Mouse (Mus musculus) mouse embryonic stem cell (cell line): ENCODE measurements around the gene Olfr653.

ENCODE experiments used
- in situ Hi-C, 2 experiments: fragments of 300-500 bp; cut with MboI; formaldehyde crosslinking; loops; 1 replicate in 1 of 2; 3 replicates in 1 of 2; pipeline ENCODE4 v1.14.3; 2019 to 2020; ENCODE audit warnings: low sequenced_read_pairs in 2 of 2, low pct_unique_long_range_greater_than_20kb in 1 of 2, mixed read lengths in 1 of 2; ENCODE audit not compliant: unreplicated experiment in 1 of 2

The Olfr653 gene

DNA sequence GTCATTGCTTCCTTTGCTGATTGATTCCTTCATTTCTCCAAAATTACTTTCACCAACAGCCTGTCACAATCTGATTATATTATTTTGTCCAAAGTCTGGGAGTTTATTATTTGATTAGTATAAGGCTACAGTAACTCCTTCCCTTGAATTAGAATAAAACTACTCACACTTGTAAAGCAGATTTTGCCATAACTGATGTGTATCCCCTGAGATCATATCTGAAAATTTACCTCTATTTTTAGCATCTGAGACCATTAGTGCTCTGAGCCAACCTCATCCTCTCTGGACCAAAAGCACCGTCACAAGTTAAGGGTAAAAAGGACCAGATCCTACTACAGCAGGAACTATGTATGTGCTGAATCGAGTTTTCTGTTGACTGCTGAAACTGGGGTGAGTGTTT is at the start of gene Olfr653:
TSS of gene Olfr653 (plus strand) at position 301 of the 400 bp plus-strand sequence.
- in situ Hi-C loops: no loop called here

DNA sequence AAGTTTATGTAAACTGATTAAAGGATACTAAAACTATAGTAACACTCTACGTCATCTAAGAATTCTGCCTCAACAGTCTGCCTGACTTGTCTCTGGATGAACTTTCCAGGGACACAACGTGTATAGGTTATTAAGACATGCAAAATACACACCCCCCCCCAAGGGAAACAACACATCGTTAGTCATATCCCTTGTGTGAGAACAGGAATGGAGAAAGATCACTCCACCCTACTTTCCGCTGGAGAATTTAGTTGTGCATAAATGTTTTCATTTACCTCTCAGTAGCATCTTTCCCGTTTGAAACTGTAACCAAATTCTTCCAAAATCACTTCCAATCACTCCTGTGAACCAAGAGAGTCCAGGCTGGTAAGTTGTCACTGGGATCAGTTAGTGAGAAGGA is 27.3 kb upstream of the Olfr653 start, which contains the start of gene Olfr651:
TSS of gene Olfr651 (plus strand) at position 301 of the 400 bp plus-strand sequence.
- in situ Hi-C loops: no loop called here

DNA sequence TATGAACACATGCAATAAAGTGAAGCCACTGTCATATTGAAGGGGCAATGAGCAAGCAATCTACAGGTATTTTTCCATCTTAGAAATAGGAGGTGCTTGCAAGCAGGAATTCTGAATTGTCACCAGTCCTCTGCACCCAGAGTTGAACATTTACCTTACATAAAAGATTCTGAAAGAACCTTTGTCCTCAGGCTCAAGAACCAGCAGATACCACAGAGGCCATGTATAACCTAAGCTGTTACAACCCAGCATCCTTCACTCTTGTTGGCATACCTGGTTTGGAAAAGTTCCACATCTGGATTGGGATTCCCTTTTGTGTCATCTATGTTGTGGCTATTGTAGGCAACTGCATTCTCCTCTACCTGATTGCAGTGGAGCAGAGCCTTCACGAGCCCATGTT is 24.4 kb upstream of the Olfr653 start:
- in situ Hi-C loops: no loop called here

DNA sequence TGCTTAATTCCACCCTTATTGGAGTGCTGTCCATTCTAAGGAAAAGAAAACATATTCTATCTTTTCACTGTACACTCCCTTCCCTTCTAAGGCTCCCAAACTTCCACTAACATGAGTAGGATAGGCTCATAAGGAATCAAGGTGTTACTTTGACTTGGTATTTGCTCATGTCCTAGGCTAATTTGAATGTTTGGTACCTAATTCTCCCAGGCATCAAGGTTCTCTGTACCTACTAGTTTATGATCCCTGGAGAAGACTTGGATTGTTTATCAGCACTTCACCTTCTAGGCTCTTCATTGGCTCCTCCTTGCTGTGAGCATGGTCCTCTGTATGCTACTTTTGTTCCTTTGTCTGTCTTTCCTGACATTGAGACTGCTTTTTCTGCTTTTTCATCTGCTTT is 16.5 kb upstream of the Olfr653 start, which contains the start of gene Olfr652:
TSS of gene Olfr652 (plus strand) at position 301 of the 400 bp plus-strand sequence.
- in situ Hi-C loops: no loop called here

DNA sequence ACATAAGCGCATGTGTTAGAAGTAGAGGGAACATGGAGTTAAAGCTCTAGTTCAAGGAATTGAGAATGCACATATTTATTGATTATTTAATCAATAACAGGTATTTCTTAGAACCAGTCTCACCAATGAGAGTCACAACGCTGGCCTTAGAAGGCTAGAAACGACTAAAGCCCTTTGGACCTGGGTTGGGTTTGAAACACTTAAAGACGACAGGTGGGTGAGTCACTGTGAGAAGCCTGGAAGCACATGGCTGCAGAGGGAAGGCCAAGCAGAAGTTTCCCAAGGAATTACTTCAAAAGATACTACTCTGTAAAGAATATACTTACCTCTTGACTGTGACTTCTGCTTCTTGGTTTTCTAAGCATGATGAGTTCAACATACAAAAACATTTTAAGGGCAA is 3.7 kb downstream of the Olfr653 start:
- in situ Hi-C loops: no loop called here

DNA sequence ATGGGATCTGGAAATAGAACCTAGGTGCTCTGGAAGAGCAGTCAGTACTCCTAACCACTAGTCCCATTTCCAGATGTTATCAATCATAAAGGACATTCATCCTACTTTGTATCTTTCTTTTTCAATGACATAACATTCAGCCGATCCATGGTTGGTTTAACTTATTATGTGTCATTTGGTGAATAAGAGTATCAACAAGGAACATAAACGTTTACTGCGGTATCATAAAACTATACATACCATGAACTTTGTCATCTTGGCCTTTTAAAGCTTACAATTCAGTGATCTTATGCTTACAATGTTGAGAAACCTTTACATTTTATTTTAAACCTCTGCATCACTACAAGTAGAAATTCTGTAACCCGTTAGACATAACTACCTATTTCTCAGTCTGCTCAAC is 4.3 kb downstream of the Olfr653 start:
- in situ Hi-C loops: no loop called here

DNA sequence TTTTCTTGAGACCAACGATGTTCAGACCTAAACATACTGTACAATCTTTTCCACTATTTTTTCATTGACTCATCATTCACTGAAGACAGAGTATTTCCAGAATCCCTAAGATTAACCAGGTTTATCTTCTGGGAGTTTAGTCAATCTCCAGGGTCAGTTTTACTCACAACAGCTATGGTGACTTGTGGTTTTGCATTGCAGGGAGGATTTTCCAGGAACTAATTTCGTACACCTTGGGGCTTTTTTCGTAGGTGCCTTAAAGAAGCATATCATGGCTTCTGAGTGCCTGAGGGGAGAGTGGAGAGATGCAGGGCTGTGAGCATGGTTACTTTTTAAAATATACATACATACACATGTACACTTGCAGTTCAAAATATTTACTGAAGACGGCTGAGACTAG is 9.6 kb downstream of the Olfr653 start, which contains the start of gene Olfr654:
TSS of gene Olfr654 (plus strand) at position 301 of the 400 bp plus-strand sequence.
- in situ Hi-C loops: no loop called here

DNA sequence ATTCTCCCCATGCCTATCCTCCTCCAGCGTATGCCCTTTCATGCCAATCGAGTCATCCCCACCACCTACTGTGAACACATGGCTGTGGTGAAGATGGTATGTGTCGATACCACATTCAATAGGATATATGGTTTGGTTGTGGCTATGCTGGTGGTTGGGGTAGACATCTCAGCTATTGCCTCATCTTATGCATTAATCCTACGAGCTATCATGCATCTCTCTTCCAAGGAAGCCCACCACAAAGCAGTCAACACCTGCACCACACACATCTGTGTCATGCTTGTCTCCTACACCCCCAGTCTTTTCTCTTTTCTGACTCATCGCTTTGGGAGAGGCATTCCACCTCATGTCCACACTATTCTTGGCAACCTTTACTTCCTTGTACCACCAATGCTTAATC is 11.2 kb downstream of the Olfr653 start:
- in situ Hi-C loops: no loop called here

DNA sequence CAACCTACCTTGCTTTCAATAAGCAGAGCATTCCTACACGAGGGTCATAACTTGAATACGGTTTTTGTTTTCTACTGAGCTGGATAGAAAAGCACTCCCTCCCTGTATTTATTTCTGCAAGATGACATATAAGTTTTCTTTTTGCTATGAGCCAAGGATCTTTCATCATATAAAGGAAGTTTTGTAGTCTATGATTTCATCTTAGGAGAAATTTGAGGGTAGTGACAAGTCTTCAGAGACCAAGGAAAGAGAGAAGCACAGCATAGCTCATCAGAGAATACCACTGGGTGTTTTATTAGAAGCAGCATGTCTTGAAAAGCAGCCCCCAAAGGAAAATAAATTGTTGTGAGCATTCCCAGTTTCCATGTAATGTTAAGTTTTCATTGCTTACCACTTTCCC is 24.6 kb downstream of the Olfr653 start, which contains the start of gene Olfr655:
TSS of gene Olfr655 (minus strand) at position 101 of the 400 bp plus-strand sequence.
- in situ Hi-C loops: loop anchor here in 1 of 2 experiments (25.0 kb wide), 1 partner anchor 414 kb away; the partner anchor contains the start of genes Olfr648 and Olfr649

DNA sequence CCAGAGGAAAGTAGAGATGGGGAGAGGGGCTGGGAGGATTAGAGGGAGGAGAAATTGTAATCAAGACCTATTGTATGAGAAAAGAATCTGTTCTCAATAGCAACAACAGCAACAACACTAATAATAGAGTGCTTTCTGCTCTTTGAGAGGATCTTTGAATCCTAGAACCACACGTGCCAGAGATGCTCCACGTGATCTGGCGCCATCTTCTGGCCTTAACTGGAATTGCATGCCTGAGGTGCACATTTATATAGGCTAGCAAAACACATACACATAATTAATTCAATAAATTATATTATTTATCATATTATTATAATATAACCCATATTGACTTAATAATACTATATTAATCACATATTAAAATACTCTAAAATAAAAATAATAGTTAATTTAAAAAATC is 26.1 kb downstream of the Olfr653 start:
- in situ Hi-C loops: loop anchor here in 1 of 2 experiments (25.0 kb wide), 1 partner anchor 416 kb away; the partner anchor contains the start of genes Olfr648 and Olfr649

DNA sequence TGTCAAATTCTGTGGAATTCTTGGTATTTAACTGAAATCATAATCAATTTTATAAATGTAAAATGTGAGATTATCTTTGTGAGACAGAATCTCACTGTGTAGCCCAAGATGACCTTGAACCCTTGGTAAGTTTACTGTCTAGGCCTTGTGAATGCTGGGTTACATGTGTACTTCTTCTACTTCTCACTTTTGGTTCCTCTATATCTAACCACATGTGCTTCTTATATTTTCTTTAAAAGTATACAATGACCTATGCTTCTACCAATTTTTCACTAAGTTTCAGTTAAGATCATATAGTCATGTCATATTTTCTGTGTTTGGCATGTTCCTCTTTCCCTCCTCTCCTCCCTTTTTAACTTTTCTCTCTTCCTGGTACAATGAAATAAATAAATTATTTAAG is 27.6 kb downstream of the Olfr653 start:
- in situ Hi-C loops: loop anchor here in 1 of 2 experiments (25.0 kb wide), 1 partner anchor 417 kb away; the partner anchor contains the start of genes Olfr648 and Olfr649

DNA sequence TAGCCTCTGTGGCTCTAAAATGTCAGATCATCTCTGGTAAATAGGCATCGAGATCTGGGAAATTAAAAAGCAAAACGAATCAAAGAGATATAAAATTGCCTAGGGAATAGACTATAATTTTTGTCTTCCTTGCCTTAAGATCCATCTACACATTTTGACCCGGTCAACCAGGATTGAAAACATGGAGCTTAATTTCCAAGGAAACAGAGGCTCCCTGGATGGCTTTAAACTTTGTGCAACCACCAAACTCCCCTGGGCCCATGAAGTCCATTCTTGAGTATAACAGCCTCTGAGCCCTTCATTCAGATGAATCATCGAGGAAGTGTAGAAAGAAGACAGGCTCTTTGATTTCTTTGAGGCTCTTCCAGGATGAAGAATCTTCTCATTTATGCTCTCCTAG is 36.5 kb downstream of the Olfr653 start, which contains the start of gene Olfr656:
TSS of gene Olfr656 (plus strand) at position 301 of the 400 bp plus-strand sequence.
- in situ Hi-C loops: loop anchor here in 1 of 2 experiments (25.0 kb wide), 1 partner anchor 426 kb away; the partner anchor contains the start of genes Olfr648 and Olfr649

DNA sequence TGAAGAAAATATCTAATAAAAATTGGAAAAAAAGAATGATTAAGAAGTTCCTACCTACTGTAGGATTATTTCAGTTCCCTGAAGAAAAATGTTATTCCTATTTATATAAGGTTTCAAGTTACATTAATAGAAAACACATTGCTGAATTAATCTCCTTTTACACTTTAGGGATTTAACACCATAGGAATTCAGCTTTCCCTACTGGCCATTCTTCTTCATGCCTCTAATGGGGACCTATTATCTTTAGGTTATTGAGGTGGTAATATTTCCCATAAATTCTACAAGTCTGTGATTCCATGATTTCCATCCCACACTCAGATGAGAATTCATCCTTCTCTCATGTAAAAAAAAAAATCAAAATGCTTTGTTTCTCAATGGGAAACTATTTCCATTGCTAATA is 47.4 kb downstream of the Olfr653 start, which contains the start of gene Olfr657:
TSS of gene Olfr657 (plus strand) at position 301 of the 400 bp plus-strand sequence.
- in situ Hi-C loops: loop anchor here in 1 of 2 experiments (25.0 kb wide), 1 partner anchor 437 kb away; the partner anchor contains the start of genes Olfr648 and Olfr649
